Mouse (Mus musculus): ENCODE measurements around the gene Ppp4c.

DNA sequence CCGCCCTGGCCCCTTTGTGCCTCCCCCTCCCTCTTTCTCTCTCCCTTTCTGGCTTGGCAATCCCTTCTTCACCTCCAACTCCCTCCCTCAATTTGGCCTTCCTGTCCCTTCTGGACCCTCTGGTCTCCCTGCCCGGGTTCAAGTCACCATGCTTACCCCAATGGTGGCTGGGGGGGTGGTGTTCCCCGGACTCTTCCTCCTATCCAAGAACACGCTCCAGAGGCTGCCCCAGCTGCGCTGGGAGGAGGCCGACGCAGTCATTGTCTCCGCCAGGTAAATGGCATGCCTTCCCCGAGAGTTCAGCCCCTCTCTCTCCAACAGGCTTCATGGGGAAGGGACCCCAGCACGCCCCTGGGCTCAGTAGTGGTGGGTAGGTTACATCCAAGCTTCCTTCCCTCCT lies 31.6 kb upstream of the Ppp4c start:
- no peak for TF ChIP-seq FLI1 (IDR thresholded peaks at IDR 0.05; ENCODE audit: low read length)
- TF ChIP-seq GATA1 (IDR thresholded peaks at IDR 0.05; ENCODE audit: borderline replicate concordance, low read length), result no peak
